Mouse (Mus musculus): Measurements from ENCODE around the gene Specc1. TPM values are rescaled to one million over a fixed set of nuclear protein-coding genes. Genes with fewer than 3 reads are reported as not detected.

Specc1 gene
- polyA plus RNA-seq, 1 experiment from 2014 or later = 13.4 TPM

- no peak for ATAC-seq (ENCODE audit: insufficient read depth)
- TF ChIP-seq CTCF (IDR thresholded peaks at IDR 0.05; ENCODE audit: low read depth) = no peak
- Histone ChIP-seq H3K4me2 (no peak overlapping the region), H3K4me1 (ENCODE audit: insufficient read depth) (no peaks in the 10 kb centered on the region), H3K9ac (no peak overlapping the region), H3K9me3 (ENCODE audit: low read depth, low read length) (no peaks in the 10 kb centered on the region), H3K4me3 (ENCODE audit: low read depth, low read length) (no peak overlapping the region), H3K27ac (ENCODE audit: low read depth) (no peak overlapping the region), H3K36me3 (ENCODE audit: insufficient read depth) (no peaks in the 10 kb centered on the region), H3K27me3 (ENCODE audit: insufficient read depth, low read length) (no peaks in the 10 kb centered on the region)
- DNase-seq = no peak
- 83% methylated on average over 8 of the region's 8 CpGs for WGBS
Measured at GRCm38 (mm10) chr11:62187074-62187473, 230.5 kb downstream of the Specc1 start.

GRCm38 (mm10) chr11:62192050-62192449 lies 235.5 kb downstream of the Specc1 start:
- ATAC-seq (ENCODE audit: insufficient read depth) (no peak), DNase-seq (no peak)
- no peaks in the 10 kb centered on the region for H3K27me3 ChIP-seq (ENCODE audit: insufficient read depth, low read length)
- no peak overlapping the region for H3K4me2 ChIP-seq
- H3K36me3 ChIP-seq (ENCODE audit: insufficient read depth) = no peaks in the 10 kb centered on the region
- H3K4me3 ChIP-seq (ENCODE audit: low read depth, low read length) = no peak overlapping the region
- no peaks in the 10 kb centered on the region for H3K4me1 ChIP-seq (ENCODE audit: insufficient read depth)
- no peaks in the 10 kb centered on the region for H3K9me3 ChIP-seq (ENCODE audit: low read depth, low read length)
- no peak overlapping the region for H3K27ac ChIP-seq (ENCODE audit: low read depth)
- WGBS = 61% methylated on average over 3 of the region's 3 CpGs
- H3K9ac ChIP-seq = no peak overlapping the region
- TF ChIP-seq CTCF (IDR thresholded peaks at IDR 0.05; ENCODE audit: low read depth) = no peak

- Histone ChIP-seq H3K36me3 (ENCODE audit: insufficient read depth) (no peaks in the 10 kb centered on the region), H3K4me1 (ENCODE audit: insufficient read depth) (no peaks in the 10 kb centered on the region), H3K9me3 (ENCODE audit: low read depth, low read length) (no peaks in the 10 kb centered on the region), H3K9ac (no peak overlapping the region), H3K27me3 (ENCODE audit: insufficient read depth, low read length) (no peaks in the 10 kb centered on the region), H3K4me2 (no peak overlapping the region), H3K27ac (ENCODE audit: low read depth) (no peak overlapping the region), H3K4me3 (ENCODE audit: low read depth, low read length) (no peak overlapping the region)
- DNase-seq = no peak
- ATAC-seq (ENCODE audit: insufficient read depth) = no peak
- WGBS = 81% methylated on average over 3 of the region's 3 CpGs
- TF ChIP-seq CTCF (IDR thresholded peaks at IDR 0.05; ENCODE audit: low read depth) = no peak
Measured at GRCm38 (mm10) chr11:62193116-62193515, 236.6 kb downstream of the Specc1 start.

- H3K4me1 ChIP-seq (ENCODE audit: insufficient read depth) = no peaks in the 10 kb centered on the region
- H3K4me2 ChIP-seq = no peak overlapping the region
- no peaks in the 10 kb centered on the region for H3K27me3 ChIP-seq (ENCODE audit: insufficient read depth, low read length)
- H3K9me3 ChIP-seq (ENCODE audit: low read depth, low read length) = no peaks in the 10 kb centered on the region
- H3K9ac ChIP-seq = no peak overlapping the region
- no peak overlapping the region for H3K27ac ChIP-seq (ENCODE audit: low read depth)
- H3K4me3 ChIP-seq (ENCODE audit: low read depth, low read length) = no peak overlapping the region
- ATAC-seq (ENCODE audit: insufficient read depth) (no peak), DNase-seq (no peak)
- no peak for TF ChIP-seq CTCF (IDR thresholded peaks at IDR 0.05; ENCODE audit: low read depth)
- no peaks in the 10 kb centered on the region for H3K36me3 ChIP-seq (ENCODE audit: insufficient read depth)
Measured at GRCm38 (mm10) chr11:62194217-62194616, 237.7 kb downstream of the Specc1 start.

- peak overlapping the region; percentile 54 for H3K27ac ChIP-seq (ENCODE audit: low read depth)
- no peak for TF ChIP-seq CTCF (IDR thresholded peaks at IDR 0.05; ENCODE audit: low read depth)
- WGBS = 41% methylated on average over 5 of the region's 5 CpGs
Measured at GRCm38 (mm10) chr11:62200901-62201512, 244.4 kb downstream of the Specc1 start.

GRCm38 (mm10) chr11:62202645-62203044 lies 246.1 kb downstream of the Specc1 start:
- Histone ChIP-seq H3K27me3 (ENCODE audit: insufficient read depth, low read length) (no peaks in the 10 kb centered on the region), H3K4me3 (ENCODE audit: low read depth, low read length) (no peak overlapping the region), H3K4me1 (ENCODE audit: insufficient read depth) (peaks cover 11% of the 10 kb centered on the region; the same call in 1 of the 2 replicates), H3K9me3 (ENCODE audit: low read depth, low read length) (no peaks in the 10 kb centered on the region), H3K9ac (no peak overlapping the region), H3K27ac (ENCODE audit: low read depth) (no peak overlapping the region), H3K36me3 (ENCODE audit: insufficient read depth) (no peaks in the 10 kb centered on the region), H3K4me2 (no peak overlapping the region)
- WGBS = 69% methylated on average over 1 of the region's 1 CpGs
- no peak for TF ChIP-seq CTCF (IDR thresholded peaks at IDR 0.05; ENCODE audit: low read depth)
- DNase-seq = no peak
- ATAC-seq (ENCODE audit: insufficient read depth) = no peak

More at GRCm38 (mm10) chr11:62200901-62201512, 244.4 kb downstream of the Specc1 start:
- Histone ChIP-seq H3K4me2 (no peak overlapping the region), H3K9ac (no peak overlapping the region), H3K4me1 (ENCODE audit: insufficient read depth) (peaks cover 11% of the 10 kb centered on the region; the same call in 1 of the 2 replicates), H3K27me3 (ENCODE audit: insufficient read depth, low read length) (no peaks in the 10 kb centered on the region), H3K4me3 (ENCODE audit: low read depth, low read length) (no peak overlapping the region), H3K9me3 (ENCODE audit: low read depth, low read length) (no peaks in the 10 kb centered on the region), H3K36me3 (ENCODE audit: insufficient read depth) (no peaks in the 10 kb centered on the region)
- peak; percentile 69; the same call in 1 of the 2 replicates for ATAC-seq (ENCODE audit: insufficient read depth)
- peak; percentile 70 for DNase-seq

- WGBS = 89% methylated on average over 2 of the region's 2 CpGs
- Histone ChIP-seq H3K4me2 (no peak overlapping the region), H3K27ac (ENCODE audit: low read depth) (no peak overlapping the region), H3K9me3 (ENCODE audit: low read depth, low read length) (no peaks in the 10 kb centered on the region), H3K4me3 (ENCODE audit: low read depth, low read length) (no peak overlapping the region), H3K9ac (no peak overlapping the region), H3K4me1 (ENCODE audit: insufficient read depth) (0 out of 2 replicates have a peak, but pooled peaks cover 3% of the 10 kb centered on the region), H3K36me3 (ENCODE audit: insufficient read depth) (no peaks in the 10 kb centered on the region), H3K27me3 (ENCODE audit: insufficient read depth, low read length) (no peaks in the 10 kb centered on the region)
- DNase-seq (no peak), ATAC-seq (ENCODE audit: insufficient read depth) (no peak)
- no peak for TF ChIP-seq CTCF (IDR thresholded peaks at IDR 0.05; ENCODE audit: low read depth)
Measured at GRCm38 (mm10) chr11:62209111-62209510, 252.5 kb downstream of the Specc1 start.

All from lung, embryonic 14.5 days (tissue).